Mouse (Mus musculus): ENCODE results near the gene Pdhx. TPM values are rescaled to one million over a fixed set of nuclear protein-coding genes. Genes with fewer than 3 reads are reported as not detected.

The Pdhx gene
- polyA plus RNA-seq, 1 experiment from 2014 or later, result 32.2 TPM

GRCm38 (mm10) chr2:102981446-102982314 is 91.6 kb downstream of the Pdhx start:
- no peaks in the 10 kb centered on the region for H3K4me1 ChIP-seq
- H3K36me3 ChIP-seq, result no peaks in the 10 kb centered on the region
- H3K4me2 ChIP-seq, result no peak overlapping the region
- no peak overlapping the region for H3K9ac ChIP-seq
- H3K27me3 ChIP-seq (replicated peaks), result no peaks in the 10 kb centered on the region
- no peak for ATAC-seq (ENCODE audit: insufficient read depth, low FRiP score, low read depth)
- WGBS, result 80% methylated on average over 8 of the region's 8 CpGs
- H3K27ac ChIP-seq, result no peak overlapping the region
- no peaks in the 10 kb centered on the region for H3K9me3 ChIP-seq
- no peak overlapping the region for H3K4me3 ChIP-seq (replicated peaks)

DNA sequence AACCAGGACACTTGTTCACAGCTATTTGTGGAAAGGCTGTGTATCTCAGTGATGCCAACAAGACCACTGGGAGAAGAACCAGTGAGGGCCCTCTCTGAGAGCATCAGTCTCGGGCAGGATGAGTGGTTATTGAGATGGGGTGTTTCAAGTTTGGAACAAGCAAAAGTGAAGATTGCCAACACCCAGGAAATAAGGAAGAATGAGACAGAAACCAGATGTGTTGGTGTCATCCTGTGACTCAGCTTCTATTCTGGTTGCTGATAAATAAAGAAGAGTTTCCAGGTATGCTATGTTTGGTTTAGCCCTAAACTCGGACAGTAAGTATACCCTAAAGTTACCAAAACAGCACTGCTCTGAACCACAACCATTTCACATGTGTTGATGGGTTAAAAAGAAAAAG is 92.4 kb downstream of the Pdhx start:
- no peaks in the 10 kb centered on the region for H3K36me3 ChIP-seq
- H3K27me3 ChIP-seq (replicated peaks), result no peaks in the 10 kb centered on the region
- H3K27ac ChIP-seq, result no peak overlapping the region
- no peaks in the 10 kb centered on the region for H3K4me1 ChIP-seq
- H3K9me3 ChIP-seq, result no peaks in the 10 kb centered on the region
- no peak for ATAC-seq (ENCODE audit: insufficient read depth, low FRiP score, low read depth)
- H3K9ac ChIP-seq, result no peak overlapping the region
- H3K4me2 ChIP-seq, result no peak overlapping the region
- WGBS, result 62% methylated on average over 2 of the region's 2 CpGs
- no peak overlapping the region for H3K4me3 ChIP-seq (replicated peaks)

- no peak overlapping the region for H3K27ac ChIP-seq
- no peaks in the 10 kb centered on the region for H3K36me3 ChIP-seq
- H3K9ac ChIP-seq, result no peak overlapping the region
- no peaks in the 10 kb centered on the region for H3K27me3 ChIP-seq (replicated peaks)
- no peak overlapping the region for H3K4me2 ChIP-seq
- no peaks in the 10 kb centered on the region for H3K4me1 ChIP-seq
- WGBS, result 69% methylated on average over 2 of the region's 2 CpGs
- ATAC-seq (ENCODE audit: insufficient read depth, low FRiP score, low read depth), result no peak
- no peaks in the 10 kb centered on the region for H3K9me3 ChIP-seq
- H3K4me3 ChIP-seq (replicated peaks), result no peak overlapping the region
Observed at GRCm38 (mm10) chr2:102979519-102979918, 93.8 kb downstream of the Pdhx start.

GRCm38 (mm10) chr2:102979112-102979511 is 94.2 kb downstream of the Pdhx start:
- H3K4me2 ChIP-seq, result no peak overlapping the region
- no peaks in the 10 kb centered on the region for H3K4me1 ChIP-seq
- H3K27ac ChIP-seq, result no peak overlapping the region
- H3K27me3 ChIP-seq (replicated peaks), result no peaks in the 10 kb centered on the region
- no peaks in the 10 kb centered on the region for H3K9me3 ChIP-seq
- 0 out of 2 replicates have a peak, but pooled peaks have one; percentile 27 for ATAC-seq (ENCODE audit: insufficient read depth, low FRiP score, low read depth)
- no peak overlapping the region for H3K9ac ChIP-seq
- H3K36me3 ChIP-seq, result no peaks in the 10 kb centered on the region
- no peak overlapping the region for H3K4me3 ChIP-seq (replicated peaks)

- H3K27me3 ChIP-seq (replicated peaks), result no peaks in the 10 kb centered on the region
- no peaks in the 10 kb centered on the region for H3K36me3 ChIP-seq
- WGBS, result 66% methylated on average over 5 of the region's 5 CpGs
- no peak for ATAC-seq (ENCODE audit: insufficient read depth, low FRiP score, low read depth)
- no peak overlapping the region for H3K4me2 ChIP-seq
- no peak overlapping the region for H3K9ac ChIP-seq
- H3K27ac ChIP-seq, result no peak overlapping the region
- H3K4me1 ChIP-seq, result no peaks in the 10 kb centered on the region
- H3K4me3 ChIP-seq (replicated peaks), result no peak overlapping the region
- H3K9me3 ChIP-seq, result no peaks in the 10 kb centered on the region
Observed at GRCm38 (mm10) chr2:102975358-102975945, 97.9 kb downstream of the Pdhx start.

- no peak overlapping the region for H3K27ac ChIP-seq
- ATAC-seq (ENCODE audit: insufficient read depth, low FRiP score, low read depth), result no peak
- no peak overlapping the region for H3K4me3 ChIP-seq (replicated peaks)
- no peak overlapping the region for H3K9ac ChIP-seq
- H3K9me3 ChIP-seq, result no peaks in the 10 kb centered on the region
- 89% methylated on average over 3 of the region's 3 CpGs for WGBS
- H3K27me3 ChIP-seq (replicated peaks), result no peaks in the 10 kb centered on the region
- no peaks in the 10 kb centered on the region for H3K4me1 ChIP-seq
- no peak overlapping the region for H3K4me2 ChIP-seq
- H3K36me3 ChIP-seq, result no peaks in the 10 kb centered on the region
Observed at GRCm38 (mm10) chr2:102973115-102973514, 100.2 kb downstream of the Pdhx start.

DNA sequence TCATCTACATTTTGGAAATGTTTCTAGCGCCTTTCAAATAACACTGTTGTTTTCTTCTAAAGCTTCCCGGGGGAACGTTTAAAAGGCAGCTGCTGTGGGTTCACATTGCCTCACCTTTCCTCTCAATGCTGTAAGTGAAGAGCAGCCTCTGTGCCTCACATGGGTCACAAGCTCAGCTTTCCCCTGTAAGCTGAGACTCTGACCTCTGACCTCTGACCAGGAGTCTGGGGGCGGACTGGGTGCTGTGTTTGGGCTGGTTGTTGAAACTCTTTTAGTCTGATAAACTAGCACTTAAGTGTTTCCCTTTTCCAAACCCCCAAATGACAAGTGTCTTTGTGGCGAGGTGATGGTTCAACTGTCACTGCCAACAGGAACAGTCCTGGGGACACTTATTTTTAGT is 100.7 kb downstream of the Pdhx start:
- H3K4me1 ChIP-seq, result no peaks in the 10 kb centered on the region
- H3K4me3 ChIP-seq (replicated peaks), result no peak overlapping the region
- 31% methylated on average over 5 of the region's 5 CpGs for WGBS

DNA sequence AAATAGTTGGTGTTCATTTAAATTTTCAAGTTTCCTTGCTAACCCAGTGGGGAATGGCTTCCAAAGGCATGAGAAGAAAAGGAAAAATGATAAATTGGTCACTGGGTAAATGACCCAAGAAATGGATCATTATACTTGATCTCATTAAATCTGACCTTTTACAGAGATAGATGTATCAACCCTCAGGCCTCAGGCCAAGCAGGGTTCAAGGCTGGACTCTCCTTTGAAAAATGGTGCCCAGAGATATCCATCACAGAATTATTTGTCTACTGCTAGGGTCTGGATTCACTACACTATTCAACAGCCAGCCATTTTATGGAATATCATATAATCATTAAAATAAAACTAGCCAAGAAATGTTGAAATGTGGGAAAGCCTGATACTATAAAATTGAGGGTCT is 101.4 kb downstream of the Pdhx start:
- H3K27ac ChIP-seq, result no peak overlapping the region
- no peaks in the 10 kb centered on the region for H3K27me3 ChIP-seq (replicated peaks)
- H3K4me1 ChIP-seq, result no peaks in the 10 kb centered on the region
- H3K9ac ChIP-seq, result no peak overlapping the region
- ATAC-seq (ENCODE audit: insufficient read depth, low FRiP score, low read depth), result no peak
- H3K36me3 ChIP-seq, result no peaks in the 10 kb centered on the region
- H3K4me2 ChIP-seq, result no peak overlapping the region
- H3K9me3 ChIP-seq, result no peaks in the 10 kb centered on the region
- no peak overlapping the region for H3K4me3 ChIP-seq (replicated peaks)

More for the DNA sequence above, 100.7 kb downstream of the Pdhx start:
- no peak overlapping the region for H3K4me2 ChIP-seq
- H3K27me3 ChIP-seq (replicated peaks), result no peaks in the 10 kb centered on the region
- H3K9me3 ChIP-seq, result no peaks in the 10 kb centered on the region
- H3K36me3 ChIP-seq, result no peaks in the 10 kb centered on the region
- ATAC-seq (ENCODE audit: insufficient read depth, low FRiP score, low read depth), result no peak
- H3K27ac ChIP-seq, result no peak overlapping the region
- no peak overlapping the region for H3K9ac ChIP-seq

Other genes with a start within 250 kb of the Pdhx start
- 15.9 and 19.4 TPM in 2 replicates for gene Cd44, start 171.8 kb downstream of the Pdhx start, polyA plus RNA-seq (2015; fragmentation: Nextera tagmentation; extraction: Ambion mirVana)
- gene Apip, start 162 bp upstream of the Pdhx start, polyA plus RNA-seq (2015; fragmentation: Nextera tagmentation; extraction: Ambion mirVana), result 65.0 and 65.4 TPM in 2 replicates
- gene Ehf, start 229.8 kb upstream of the Pdhx start, polyA plus RNA-seq (2015; fragmentation: Nextera tagmentation; extraction: Ambion mirVana), result 28.6 and 32.2 TPM in 2 replicates